Mouse (Mus musculus) hindbrain, embryonic 16.5 days (tissue): ENCODE results near the gene Spata3. TPM values are rescaled to one million over a fixed set of nuclear protein-coding genes. Genes with fewer than 3 reads are reported as not detected.

Source experiments
- ATAC-seq: fragments of 200-750 bp; cut with Nextera tagmentation; 2 replicates; pipeline ENCODE4 v1.8.0; 2017; ENCODE audit warnings: moderate TSS enrichment, moderate library complexity
- H3K27ac ChIP-seq: fragments of 300-500 bp; sonication (generic); 2 replicates; pipeline ENCODE4 v1.5.1; 2014; ENCODE audit warnings: low read depth, mild to moderate bottlenecking, control low read depth, low read length, moderate library complexity
- H3K27me3 ChIP-seq: fragments of 300-500 bp; sonication (generic); replicated peaks from 2 replicates; pipeline ENCODE4 v1.6.1; 2014; ENCODE audit warnings: low read length; ENCODE audit not compliant: control insufficient read depth, insufficient read depth
- H3K36me3 ChIP-seq: fragments of 300-500 bp; sonication (generic); 2 replicates; pipeline ENCODE4 v1.6.1; 2014; ENCODE audit warnings: mild to moderate bottlenecking, low read length, moderate library complexity, mixed read lengths; ENCODE audit not compliant: control insufficient read depth, insufficient read depth
- H3K4me1 ChIP-seq: fragments of 300-500 bp; sonication (generic); 2 replicates; pipeline ENCODE4 v1.6.1; 2014; ENCODE audit warnings: low read depth, low read length; ENCODE audit not compliant: control insufficient read depth, insufficient read depth
- H3K4me2 ChIP-seq: fragments of 300-500 bp; sonication (generic); 2 replicates; pipeline ENCODE4 v1.6.1; 2014; ENCODE audit warnings: mild to moderate bottlenecking, low read length, control low read depth, moderate library complexity
- H3K4me3 ChIP-seq: fragments of 300-500 bp; sonication (generic); 2 replicates; pipeline ENCODE4 v1.5.1; 2014; ENCODE audit warnings: mild to moderate bottlenecking, low read length, control low read depth, moderate library complexity
- H3K9ac ChIP-seq: fragments of 300-500 bp; sonication (generic); 2 replicates; pipeline ENCODE4 v1.6.1; 2014; ENCODE audit warnings: low read depth, mild to moderate bottlenecking, control low read depth, low read length, moderate library complexity
- H3K9me3 ChIP-seq: fragments of 300-500 bp; sonication (generic); 2 replicates; pipeline ENCODE4 v1.6.1; 2014; ENCODE audit warnings: mild to moderate bottlenecking, low read length, moderate library complexity; ENCODE audit not compliant: control insufficient read depth
- WGBS: fragments of 180-500 bp; shearing (Covaris S2); extraction: QIAGEN DNeasy Blood & Tissue Kit; methylation state at CpG from one replicate; pipeline ENCODE4 v1.1.7; 2014; 5-methylcytosine and 5-hydroxymethylcytosine counted together
- polyA plus RNA-seq: library from polyadenylated mRNA; unstranded; fragments of >200 nt; fragmentation: Nextera tagmentation; extraction: Ambion mirVana; gene quantifications from 2 replicates; pipeline ENCODE4 v1.2.1, GENCODE M21; 2015

Spata3 gene
- polyA plus RNA-seq, 1 experiment from 2014 or later: 0.89 TPM

DNA sequence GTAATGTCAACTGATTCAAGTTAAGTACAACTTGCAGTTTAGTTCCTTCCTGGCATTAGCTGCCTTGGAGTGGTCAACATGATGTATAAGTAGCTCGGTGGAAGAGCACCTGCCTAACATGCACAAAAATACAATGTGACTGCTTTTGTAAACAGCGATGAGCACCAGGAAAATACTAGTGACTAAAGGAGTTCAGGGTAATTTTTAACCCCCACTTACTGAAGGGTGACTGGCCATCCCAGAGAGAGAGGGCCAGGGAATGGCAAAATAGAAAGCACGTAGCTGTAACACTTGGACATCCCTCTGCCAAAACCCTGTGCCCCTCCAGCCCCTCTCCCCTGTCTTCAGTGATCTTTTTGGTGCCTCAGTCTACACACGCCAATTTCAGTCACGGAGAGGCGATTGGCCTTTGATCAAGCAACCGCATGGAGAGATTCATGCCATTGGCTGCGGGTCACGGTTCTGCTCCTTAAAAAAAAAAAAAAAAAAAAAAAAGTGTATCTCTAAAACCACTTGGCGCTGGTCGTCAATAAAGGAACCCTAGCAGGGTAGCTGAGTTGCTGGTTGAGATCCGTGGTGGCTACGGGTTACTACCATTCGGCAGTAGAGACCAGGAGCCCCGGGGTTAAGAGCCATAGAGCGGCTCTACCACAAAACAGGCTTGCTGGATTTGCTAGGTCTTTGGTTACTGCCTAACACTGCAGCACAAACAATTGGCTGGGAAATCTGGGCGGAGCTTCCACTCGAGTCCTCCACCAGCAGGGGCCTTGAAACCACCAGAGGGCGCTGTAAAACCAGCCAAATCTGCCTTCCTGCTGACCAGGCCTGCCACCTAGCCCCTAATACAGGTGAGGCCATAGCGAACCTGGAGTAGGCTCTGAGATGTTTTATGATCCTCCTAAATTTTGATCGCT, 42.5 kb downstream of the Spata3 start:
- Histone ChIP-seq H3K4me3 (peak overlapping the region; percentile 39), H3K9ac (peak overlapping the region; percentile 59), H3K4me2 (peak overlapping the region; percentile 63), H3K36me3 (no peaks in the 10 kb centered on the region), H3K9me3 (no peaks in the 10 kb centered on the region), H3K27ac (peak overlapping the region; percentile 67), H3K27me3 (no peaks in the 10 kb centered on the region), H3K4me1 (peaks cover 4% of the 10 kb centered on the region; the same call in 1 of the 2 replicates)
- 8% methylated on average over 21 of the region's 21 CpGs for WGBS
- peak; percentile 85 for ATAC-seq

DNA sequence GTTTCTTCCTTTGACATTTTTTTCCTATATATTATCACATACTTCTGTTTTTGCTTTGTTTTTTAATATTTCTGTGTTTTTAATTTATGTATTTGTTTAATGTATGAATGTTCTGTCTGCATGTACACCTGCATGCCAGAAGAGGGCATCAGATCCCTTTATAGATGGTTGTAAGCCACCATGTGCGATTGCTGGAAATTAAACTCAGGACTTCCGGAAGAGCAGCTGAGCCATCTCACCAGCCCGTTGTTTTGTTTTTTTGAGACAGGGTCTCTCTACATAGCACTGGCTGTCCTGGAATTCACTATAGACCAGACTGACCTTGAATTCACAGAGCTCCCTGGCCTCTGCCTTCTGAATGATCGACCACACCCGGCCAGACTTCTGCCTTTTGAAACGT, 45.9 kb downstream of the Spata3 start:
- Histone ChIP-seq H3K4me3 (no peak overlapping the region), H3K4me2 (no peak overlapping the region), H3K27me3 (no peaks in the 10 kb centered on the region), H3K36me3 (no peaks in the 10 kb centered on the region), H3K27ac (no peak overlapping the region), H3K9ac (no peak overlapping the region), H3K9me3 (0 out of 2 replicates have a peak, but pooled peaks cover 2% of the 10 kb centered on the region), H3K4me1 (peaks cover 16% of the 10 kb centered on the region)
- no peak for ATAC-seq
- WGBS: 85% methylated on average over 6 of the region's 6 CpGs

DNA sequence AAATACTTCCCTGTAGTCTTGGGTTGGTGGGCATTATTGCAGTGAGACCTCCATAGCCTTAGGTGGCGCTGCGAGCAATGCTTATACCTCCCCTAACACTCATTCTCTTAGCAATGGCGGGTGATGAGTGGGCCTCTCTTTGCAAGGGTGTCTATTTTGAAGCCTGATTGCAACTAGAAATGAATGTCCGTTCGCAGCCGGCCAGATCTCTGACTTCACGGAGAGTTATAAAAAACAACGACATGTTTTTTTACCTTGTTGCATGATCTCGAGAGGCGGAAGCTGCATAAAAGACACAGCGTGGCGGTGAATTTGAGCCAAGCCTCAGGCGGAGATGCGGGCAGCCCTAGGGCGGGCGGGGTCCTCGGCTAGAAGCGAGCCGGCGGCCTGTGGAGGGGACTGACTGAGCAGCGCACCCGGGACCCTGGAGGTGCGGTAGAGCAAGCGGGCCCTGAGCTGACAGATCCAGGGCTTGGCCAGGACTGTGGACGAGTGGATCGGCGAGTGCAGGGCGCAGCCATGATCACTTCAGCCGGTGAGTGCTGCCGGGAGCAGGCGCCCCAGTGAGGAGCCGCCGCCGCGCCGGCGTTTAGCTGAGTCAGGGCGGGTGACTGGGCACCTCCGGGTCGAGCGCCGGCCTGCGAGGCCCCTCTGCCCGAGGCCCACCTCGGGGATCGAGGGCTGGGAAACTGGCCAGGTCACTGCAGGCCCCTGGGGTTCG, 47.8 kb downstream of the Spata3 start, which contains the start of gene Psmd1:
Gene Psmd1 (plus strand): TSS at position 117 of the 721 bp plus-strand sequence.
- Histone ChIP-seq H3K4me3 (peak within 1 kb of the TSS; percentile 64), H3K9ac (peak within 1 kb of the TSS; percentile 98), H3K36me3 (no peaks in the 10 kb centered on the region), H3K27ac (peak within 1 kb of the TSS; percentile 82), H3K27me3 (no peaks in the 10 kb centered on the region), H3K4me2 (peak within 1 kb of the TSS; percentile 86), H3K9me3 (0 out of 2 replicates have a peak, but pooled peaks cover 2% of the 10 kb centered on the region), H3K4me1 (peaks cover 12% of the 10 kb centered on the region)
- peak; percentile 95 for ATAC-seq
- under 1% methylated on average over 46 of the region's 47 CpGs for WGBS

DNA sequence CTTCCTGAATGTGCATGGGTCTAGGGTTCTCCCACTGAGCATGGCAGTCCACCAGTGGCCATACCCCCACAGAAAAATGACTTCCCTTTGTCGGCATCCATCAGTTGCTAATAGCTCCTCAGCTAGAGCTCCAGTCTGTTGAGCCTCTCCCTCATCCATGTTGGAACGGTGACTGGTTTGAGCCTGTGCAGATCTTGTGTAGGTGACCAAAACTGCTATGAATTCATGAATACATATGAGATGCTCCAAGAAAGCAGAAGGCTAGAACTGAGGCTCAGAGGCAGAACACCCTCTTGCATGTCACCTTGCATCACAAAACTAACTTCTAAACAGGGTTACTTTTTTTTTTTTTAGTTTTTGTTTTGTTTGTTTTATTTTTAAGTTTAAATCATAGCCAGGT, 59.9 kb downstream of the Spata3 start:
- Histone ChIP-seq H3K4me3 (no peak overlapping the region), H3K36me3 (peaks cover 38% of the 10 kb centered on the region), H3K9me3 (no peaks in the 10 kb centered on the region), H3K4me1 (no peaks in the 10 kb centered on the region), H3K27me3 (no peaks in the 10 kb centered on the region), H3K27ac (no peak overlapping the region), H3K9ac (no peak overlapping the region), H3K4me2 (no peak overlapping the region)
- no peak for ATAC-seq
- 87% methylated on average over 2 of the region's 2 CpGs for WGBS

Other genes starting within 250 kb of the Spata3 start
- 0.29 and 0.59 TPM in 2 replicates for gene A630001G21Rik, start 238.2 kb upstream of the Spata3 start, polyA plus RNA-seq
- gene Cab39, start 223.4 kb upstream of the Spata3 start, polyA plus RNA-seq: 42.3 and 47.9 TPM in 2 replicates
- 223 and 225 TPM in 2 replicates for gene Itm2c, start 122.5 kb upstream of the Spata3 start, polyA plus RNA-seq
- 7.5 and 9.5 TPM in 2 replicates for gene 4933407L21Rik, start 88.3 kb upstream of the Spata3 start, polyA plus RNA-seq
- gene Gpr55, start 55.8 kb upstream of the Spata3 start, polyA plus RNA-seq: 0.21 TPM in 2 replicates
- gene 2810459M11Rik, start 29.0 kb downstream of the Spata3 start, polyA plus RNA-seq: 11.6 and 12.4 TPM in 2 replicates
- gene Psmd1, start 47.6 kb downstream of the Spata3 start, polyA plus RNA-seq: 193 and 196 TPM in 2 replicates
- gene Htr2b, start 95.2 kb downstream of the Spata3 start, polyA plus RNA-seq: 0.14 and 0.50 TPM in 2 replicates
- gene Gm21972, start 116.8 kb downstream of the Spata3 start, polyA plus RNA-seq: 0.37 and 0.56 TPM in 2 replicates
- 34.5 and 36.9 TPM in 2 replicates for gene Armc9, start 138.0 kb downstream of the Spata3 start, polyA plus RNA-seq